Comparison of ENCODE assay signal across 9 mouse cellular contexts in the genomic region with DNA sequence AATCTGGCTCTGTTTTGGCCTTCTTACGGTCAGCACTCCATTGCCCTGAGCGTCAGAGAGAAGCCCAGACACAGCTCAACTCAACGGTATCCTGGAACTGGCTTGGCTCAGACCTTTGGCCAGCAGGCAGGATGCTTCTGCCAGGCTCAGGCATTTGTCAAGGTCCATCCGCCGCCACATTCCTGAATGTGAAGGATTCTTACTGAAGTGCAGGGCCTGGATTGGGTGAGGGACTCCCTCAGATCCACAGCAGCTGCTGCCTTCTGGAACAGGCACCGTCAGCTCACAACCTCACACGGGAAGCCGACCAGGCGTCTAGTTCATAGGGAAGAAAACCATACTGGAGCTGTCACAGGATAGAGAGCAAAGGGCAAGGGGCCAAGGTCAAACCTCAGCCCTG.
DNase-seq lines count a peak whose midpoint lies in the region; ATAC-seq and TF ChIP-seq lines count a peak whose summit lies in the region.
"Had no signal": no experiment of that assay in that cellular context is flagged by ENCODE, and none has a peak within 500 bp of the region (broad histone marks: within the 10 kb centered on the region; RNA-seq: fewer than 3 reads in every experiment).

No protein-coding gene starts in this region.

- no peak overlapping the region for H3K4me3 ChIP-seq in hindbrain, postnatal 0 days (ENCODE audit: low read length)
- H3K4me3 ChIP-seq in hindbrain, embryonic 12.5 days = no peak overlapping the region
- no peak overlapping the region for H3K4me3 ChIP-seq in kidney, embryonic 15.5 days (replicated peaks)
- H3K4me3 ChIP-seq: midbrain, embryonic 12.5 days had no signal

- H3K36me3 ChIP-seq in hindbrain, postnatal 0 days (ENCODE audit: insufficient read depth, low read length) = no peaks in the 10 kb centered on the region
- no peaks in the 10 kb centered on the region for H3K36me3 ChIP-seq in hindbrain, embryonic 12.5 days
- no peaks in the 10 kb centered on the region for H3K36me3 ChIP-seq in kidney, embryonic 15.5 days
- H3K36me3 ChIP-seq: midbrain, embryonic 12.5 days had no signal

- H3K4me2 ChIP-seq in hindbrain, postnatal 0 days (ENCODE audit: low read depth, low read length) = no peak overlapping the region
- no peak overlapping the region for H3K4me2 ChIP-seq in hindbrain, embryonic 12.5 days (replicated peaks)
- 0 out of 2 replicates have a peak overlapping the region, but pooled peaks have one; percentile 1 for H3K4me2 ChIP-seq in kidney, embryonic 15.5 days
- H3K4me2 ChIP-seq: midbrain, embryonic 12.5 days had no signal

- TF ChIP-seq CTCF in hindbrain, postnatal 0 days (IDR thresholded peaks at IDR 0.05; ENCODE audit: low read depth) = no peak

- WGBS in hindbrain, postnatal 0 days = 57% methylated on average over 9 of the region's 9 CpGs
- 69% methylated on average over 9 of the region's 9 CpGs for WGBS in hindbrain, embryonic 12.5 days
- WGBS in kidney, embryonic 15.5 days = 22% methylated on average over 9 of the region's 9 CpGs

- no peak overlapping the region for H3K27ac ChIP-seq in hindbrain, postnatal 0 days
- no peak overlapping the region for H3K27ac ChIP-seq in hindbrain, embryonic 12.5 days
- peak overlapping the region; percentile 80 for H3K27ac ChIP-seq in kidney, embryonic 15.5 days
- H3K27ac ChIP-seq: midbrain, embryonic 12.5 days had no signal

- no peaks in the 10 kb centered on the region for H3K27me3 ChIP-seq in hindbrain, postnatal 0 days (ENCODE audit: insufficient read depth, low read length)
- peaks cover 11% of the 10 kb centered on the region for H3K27me3 ChIP-seq in hindbrain, embryonic 12.5 days
- 0 out of 2 replicates have a peak, but pooled peaks cover 6% of the 10 kb centered on the region for H3K27me3 ChIP-seq in kidney, embryonic 15.5 days

- ATAC-seq in hindbrain, postnatal 0 days = 0 out of 2 replicates have a peak, but pooled peaks have one; percentile 32
- no peak for ATAC-seq in hindbrain, embryonic 12.5 days (ENCODE audit: low FRiP score)
- 0 out of 2 replicates have a peak, but pooled peaks have one; percentile 7 for ATAC-seq in kidney, embryonic 15.5 days (replicated peaks; ENCODE audit: low FRiP score)

- H3K9ac ChIP-seq in hindbrain, postnatal 0 days (replicated peaks; ENCODE audit: low read length) = no peak overlapping the region
- no peak overlapping the region for H3K9ac ChIP-seq in hindbrain, embryonic 12.5 days
- H3K9ac ChIP-seq in kidney, embryonic 15.5 days = no peak overlapping the region
- H3K9ac ChIP-seq: midbrain, embryonic 12.5 days had no signal

- DNase-seq in hindbrain, postnatal 0 days (ENCODE audit: low spot score) = peak; percentile 44
- peak; percentile 77 to 79 for DNase-seq in cerebellum, postnatal 14 days
- peak; percentile 72 for DNase-seq in lung, postnatal 36 days
- no peak for DNase-seq in layer of hippocampus, postnatal 25 days (ENCODE audit: extremely low spot score in 1 of 2, low spot score in 1 of 2)
- no peak for DNase-seq in layer of hippocampus, adult 9-11 months
- DNase-seq in right cerebral cortex, postnatal 4 days = no peak

- no peaks in the 10 kb centered on the region for H3K9me3 ChIP-seq in hindbrain, postnatal 0 days (ENCODE audit: low read length)
- H3K9me3 ChIP-seq in hindbrain, embryonic 12.5 days (replicated peaks) = no peaks in the 10 kb centered on the region
- H3K9me3 ChIP-seq in kidney, embryonic 15.5 days (replicated peaks) = no peaks in the 10 kb centered on the region
- H3K9me3 ChIP-seq: midbrain, embryonic 12.5 days had no signal

- 0 out of 2 replicates have a peak, but pooled peaks cover 2% of the 10 kb centered on the region for H3K4me1 ChIP-seq in hindbrain, postnatal 0 days (ENCODE audit: insufficient read depth, low read length)
- peaks cover 15% of the 10 kb centered on the region for H3K4me1 ChIP-seq in hindbrain, embryonic 12.5 days
- peaks cover 89% of the 10 kb centered on the region for H3K4me1 ChIP-seq in kidney, embryonic 15.5 days

Comparison
In these comparisons a context has a peak if more than half of its experiments do, and no peak if none do; other contexts are left out.
1. DNase-seq: peak in hindbrain, postnatal 0 days (single experiment), cerebellum, postnatal 14 days (2 of 2) and lung, postnatal 36 days (single experiment); none in layer of hippocampus, postnatal 25 days (0 of 2), layer of hippocampus, adult 9-11 months (single experiment) and right cerebral cortex, postnatal 4 days (single experiment).